In genomic region chr6:84219119-84219518, GRCm38 (mm10) we compare ENCODE assay signal across 31 mouse cellular contexts.
A peak's percentile ranks its signal among the peaks of the same experiment; 100 is the strongest.
DNase-seq lines count a peak whose midpoint lies in the region; ATAC-seq and TF ChIP-seq lines count a peak whose summit lies in the region.
"Had no signal": no experiment of that assay in that cellular context is flagged by ENCODE, and none has a peak within 500 bp of the region (broad histone marks: within the 10 kb centered on the region; RNA-seq: fewer than 3 reads in every experiment).

No protein-coding gene starts in this region.

- 60% methylated on average over 11 of the region's 11 CpGs for WGBS in heart, embryonic 15.5 days
- WGBS in embryonic facial prominence, embryonic 12.5 days, result 37% methylated on average over 11 of the region's 11 CpGs
- 36% methylated on average over 11 of the region's 11 CpGs for WGBS in embryonic facial prominence, embryonic 15.5 days
- WGBS in limb, embryonic 14.5 days, result 26% methylated on average over 11 of the region's 11 CpGs
- 60% methylated on average over 11 of the region's 11 CpGs for WGBS in liver, embryonic 12.5 days (ENCODE audit: insufficient replicate concordance)

- H3K4me1 ChIP-seq in heart, embryonic 15.5 days (replicated peaks), result peaks cover 10% of the 10 kb centered on the region; the same call in 1 of the 2 replicates
- peaks cover 14% of the 10 kb centered on the region for H3K4me1 ChIP-seq in embryonic facial prominence, embryonic 12.5 days
- H3K4me1 ChIP-seq in embryonic facial prominence, embryonic 15.5 days, result peaks cover 20% of the 10 kb centered on the region
- peaks cover 19% of the 10 kb centered on the region for H3K4me1 ChIP-seq in limb, embryonic 14.5 days (ENCODE audit: control insufficient read depth, insufficient read depth, low read length)
- no peaks in the 10 kb centered on the region for H3K4me1 ChIP-seq in liver, embryonic 12.5 days
- H3K4me1 ChIP-seq: forebrain, embryonic 13.5 days; liver, embryonic 13.5 days; megakaryocyte, embryonic 14.5 days; midbrain, embryonic 12.5 days; neural tube, embryonic 12.5 days had no signal

- no peaks in the 10 kb centered on the region for H3K36me3 ChIP-seq in heart, embryonic 15.5 days
- H3K36me3 ChIP-seq in embryonic facial prominence, embryonic 12.5 days, result no peaks in the 10 kb centered on the region
- no peaks in the 10 kb centered on the region for H3K36me3 ChIP-seq in embryonic facial prominence, embryonic 15.5 days
- H3K36me3 ChIP-seq in limb, embryonic 14.5 days (ENCODE audit: control insufficient read depth, insufficient read depth, low read length), result no peaks in the 10 kb centered on the region
- H3K36me3 ChIP-seq in liver, embryonic 12.5 days, result no peaks in the 10 kb centered on the region
- H3K36me3 ChIP-seq: liver, embryonic 13.5 days; midbrain, embryonic 12.5 days; neural tube, embryonic 12.5 days had no signal

- H3K4me2 ChIP-seq in heart, embryonic 15.5 days, result no peak overlapping the region
- H3K4me2 ChIP-seq in embryonic facial prominence, embryonic 12.5 days (replicated peaks), result no peak overlapping the region
- no peak overlapping the region for H3K4me2 ChIP-seq in embryonic facial prominence, embryonic 15.5 days (replicated peaks)
- H3K4me2 ChIP-seq in limb, embryonic 14.5 days (replicated peaks; ENCODE audit: low read depth, low read length, severe bottlenecking), result no peak overlapping the region
- H3K4me2 ChIP-seq in liver, embryonic 12.5 days, result no peak overlapping the region
- H3K4me2 ChIP-seq: forebrain, embryonic 13.5 days; liver, embryonic 13.5 days; midbrain, embryonic 12.5 days; neural tube, embryonic 12.5 days had no signal

- DNase-seq in heart, adult 11 months, result no peak
- DNase-seq in limb, embryonic 14.5 days (ENCODE audit: low spot score), result peak; percentile 37
- DNase-seq: adrenal gland, adult 2 months; adrenal gland, postnatal 36 days; B cell, adult 2 months; cerebellum, adult 2 months; cerebellum, postnatal 14 days; gastrocnemius, postnatal 25 days; kidney, adult 2 months; kidney, postnatal 4 days; left cerebral cortex, postnatal 4 days; liver, embryonic 13.5 days; lung, adult 18-20 months; lung, postnatal 4 days; right cerebral cortex, adult 18-20 months; right cerebral cortex, postnatal 4 days; thymus, adult 2 months; thymus, postnatal 4 days had no signal

- no peaks in the 10 kb centered on the region for H3K9me3 ChIP-seq in heart, embryonic 15.5 days (replicated peaks)
- no peaks in the 10 kb centered on the region for H3K9me3 ChIP-seq in embryonic facial prominence, embryonic 12.5 days
- H3K9me3 ChIP-seq in embryonic facial prominence, embryonic 15.5 days (replicated peaks), result no peaks in the 10 kb centered on the region
- no peaks in the 10 kb centered on the region for H3K9me3 ChIP-seq in limb, embryonic 14.5 days (ENCODE audit: control insufficient read depth, low read length)
- no peaks in the 10 kb centered on the region for H3K9me3 ChIP-seq in liver, embryonic 12.5 days (replicated peaks)
- H3K9me3 ChIP-seq: forebrain, embryonic 13.5 days; liver, embryonic 13.5 days; megakaryocyte, embryonic 14.5 days; midbrain, embryonic 12.5 days; neural tube, embryonic 12.5 days had no signal

- ATAC-seq in heart, embryonic 15.5 days (replicated peaks; ENCODE audit: insufficient number of reproducible peaks, insufficient read depth, low FRiP score, low read depth), result peak; percentile 33; the same call in 1 of the 2 replicates
- no peak for ATAC-seq in embryonic facial prominence, embryonic 12.5 days (ENCODE audit: insufficient number of reproducible peaks, insufficient read depth, low FRiP score, low TSS enrichment)
- peak; percentile 49; the same call in 1 of the 2 replicates for ATAC-seq in embryonic facial prominence, embryonic 15.5 days (ENCODE audit: insufficient number of reproducible peaks, low FRiP score, low TSS enrichment, low read depth)
- peak; percentile 62; the same call in 1 of the 2 replicates for ATAC-seq in limb, embryonic 14.5 days (ENCODE audit: low FRiP score, low read depth)
- no peak for ATAC-seq in granulocyte monocyte progenitor cell, adult 5-6 weeks (replicated peaks; ENCODE audit: poor library complexity, severe bottlenecking)
- ATAC-seq in liver, embryonic 12.5 days, result no peak
- ATAC-seq: forebrain, embryonic 13.5 days; hindbrain, embryonic 16.5 days; lung, postnatal 0 days had no signal

- H3K27me3 ChIP-seq in heart, embryonic 15.5 days, result no peaks in the 10 kb centered on the region
- H3K27me3 ChIP-seq in embryonic facial prominence, embryonic 12.5 days, result no peaks in the 10 kb centered on the region
- H3K27me3 ChIP-seq in embryonic facial prominence, embryonic 15.5 days, result no peaks in the 10 kb centered on the region
- no peaks in the 10 kb centered on the region for H3K27me3 ChIP-seq in limb, embryonic 14.5 days (ENCODE audit: control insufficient read depth, insufficient read depth, low read length)
- H3K27me3 ChIP-seq in liver, embryonic 12.5 days (replicated peaks), result no peaks in the 10 kb centered on the region
- H3K27me3 ChIP-seq: forebrain, embryonic 13.5 days; liver, embryonic 13.5 days; midbrain, embryonic 12.5 days; neural tube, embryonic 12.5 days had no signal

- no peak overlapping the region for H3K9ac ChIP-seq in heart, embryonic 15.5 days
- H3K9ac ChIP-seq in embryonic facial prominence, embryonic 12.5 days, result peak overlapping the region; percentile 10; the same call in 1 of the 2 replicates
- H3K9ac ChIP-seq in embryonic facial prominence, embryonic 15.5 days, result no peak overlapping the region
- H3K9ac ChIP-seq in limb, embryonic 14.5 days (ENCODE audit: low read depth, low read length, severe bottlenecking), result peak overlapping the region; percentile 16; the same call in 1 of the 2 replicates
- no peak overlapping the region for H3K9ac ChIP-seq in liver, embryonic 12.5 days
- H3K9ac ChIP-seq: forebrain, embryonic 13.5 days; liver, embryonic 13.5 days; midbrain, embryonic 12.5 days; neural tube, embryonic 12.5 days had no signal

- no peak overlapping the region for H3K4me3 ChIP-seq in heart, embryonic 15.5 days
- H3K4me3 ChIP-seq in embryonic facial prominence, embryonic 12.5 days, result no peak overlapping the region
- H3K4me3 ChIP-seq in embryonic facial prominence, embryonic 15.5 days (replicated peaks), result no peak overlapping the region
- no peak overlapping the region for H3K4me3 ChIP-seq in limb, embryonic 14.5 days (replicated peaks; ENCODE audit: low read length)
- H3K4me3 ChIP-seq in liver, embryonic 12.5 days, result no peak overlapping the region
- H3K4me3 ChIP-seq: forebrain, embryonic 13.5 days; liver, embryonic 13.5 days; megakaryocyte, embryonic 14.5 days; midbrain, embryonic 12.5 days; myocyte; neural tube, embryonic 12.5 days had no signal

- H3K27ac ChIP-seq in heart, embryonic 15.5 days, result no peak overlapping the region
- peak overlapping the region; percentile 57; the same call in 1 of the 2 replicates for H3K27ac ChIP-seq in embryonic facial prominence, embryonic 12.5 days
- peak overlapping the region; percentile 76 for H3K27ac ChIP-seq in embryonic facial prominence, embryonic 15.5 days (replicated peaks)
- peak overlapping the region; percentile 63 for H3K27ac ChIP-seq in limb, embryonic 14.5 days (replicated peaks; ENCODE audit: low read depth, low read length)
- H3K27ac ChIP-seq in liver, embryonic 12.5 days, result no peak overlapping the region
- H3K27ac ChIP-seq: forebrain, embryonic 13.5 days; kidney, postnatal 0 days; liver, embryonic 13.5 days; midbrain, embryonic 12.5 days; neural tube, embryonic 12.5 days had no signal

- TF ChIP-seq POLR2A in limb, embryonic 14.5 days (IDR thresholded peaks at IDR 0.05; ENCODE audit: borderline replicate concordance, extremely low read depth, insufficient read depth, insufficient read length), result no peak

Comparison
In these comparisons a context has a peak if more than half of its experiments do, and no peak if none do; other contexts are left out.
1. ATAC-seq: peak in heart, embryonic 15.5 days (single experiment), embryonic facial prominence, embryonic 15.5 days (single experiment) and limb, embryonic 14.5 days (single experiment); none in embryonic facial prominence, embryonic 12.5 days (single experiment), granulocyte monocyte progenitor cell, adult 5-6 weeks (single experiment) and liver, embryonic 12.5 days (single experiment).
2. H3K9ac ChIP-seq: peak in embryonic facial prominence, embryonic 12.5 days (single experiment) and limb, embryonic 14.5 days (single experiment); none in heart, embryonic 15.5 days (single experiment), embryonic facial prominence, embryonic 15.5 days (single experiment) and liver, embryonic 12.5 days (single experiment).
3. H3K27ac ChIP-seq: peak in embryonic facial prominence, embryonic 12.5 days (single experiment), embryonic facial prominence, embryonic 15.5 days (single experiment) and limb, embryonic 14.5 days (single experiment); none in heart, embryonic 15.5 days (single experiment) and liver, embryonic 12.5 days (single experiment).